Mouse (Mus musculus) MN1 (cell line): ENCODE measurements around the gene Krtap22-2.
"Not testable (repeated sequence)": the region's sequence is repeated elsewhere in the genome, so short reads cannot be mapped to it uniquely, and the experiment has no call there.

Experiments
- DNase-seq: peaks from one replicate; pipeline ENCODE4 v3.0.0-alpha.2; 2016; ENCODE audit warnings: low spot score

Gene Krtap22-2

DNA sequence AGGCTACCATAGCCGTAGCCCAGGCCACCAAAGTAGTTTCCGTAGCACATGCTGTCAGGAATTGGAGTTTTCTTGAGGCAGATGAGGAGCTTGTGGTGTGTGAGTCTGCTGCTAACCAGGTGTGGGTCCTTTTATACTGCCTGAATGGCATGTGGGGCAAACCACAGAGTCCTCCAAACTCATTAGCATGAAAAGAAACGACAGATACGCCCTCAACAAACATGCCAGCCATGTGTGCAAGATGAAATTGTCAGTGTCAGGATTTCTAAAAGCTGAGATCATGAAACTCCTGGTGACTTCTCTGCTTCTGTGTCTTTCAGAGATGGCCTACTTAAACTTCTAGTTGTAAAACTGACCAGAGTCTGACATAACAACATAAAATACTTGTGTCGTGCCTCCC, at the start of gene Krtap22-2:
Gene Krtap22-2, minus strand, starts transcription at position 101 of the 400 bp plus-strand sequence.
- DNase-seq = no peak

- no peak for DNase-seq
These were observed 37.2 kb upstream of the Krtap22-2 start, which contains the start of gene Krtap6-5 for GRCm38 (mm10) chr16:89047783-89048182. Krtap6-5 (minus strand) TSS chr16:89047883.

- DNase-seq = not testable (repeated sequence)
These were observed 30.8 kb upstream of the Krtap22-2 start, which contains the start of gene Gm10228 for GRCm38 (mm10) chr16:89041372-89041771. Gm10228 (minus strand) TSS chr16:89041472.

DNA sequence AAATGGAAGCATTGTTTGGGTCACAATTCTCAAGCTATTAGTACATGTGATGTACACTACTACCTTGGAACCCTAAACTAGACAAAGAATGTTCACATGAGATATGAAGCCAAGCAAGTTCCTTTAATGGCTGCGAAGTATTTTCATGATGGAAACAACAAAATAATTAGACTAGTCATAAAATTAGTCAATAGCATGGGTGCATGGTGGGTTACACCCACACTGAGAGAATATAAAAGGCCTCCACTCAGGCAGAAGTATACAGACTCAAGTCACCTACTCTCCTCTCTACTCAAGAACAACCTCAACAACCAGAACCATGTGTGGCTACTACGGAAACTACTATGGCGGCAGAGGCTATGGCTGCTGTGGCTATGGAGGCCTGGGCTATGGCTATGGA, 20.8 kb upstream of the Krtap22-2 start, which contains the start of gene Krtap6-1:
Gene Krtap6-1, plus strand, starts transcription at position 301 of the 400 bp plus-strand sequence.
- not testable (repeated sequence) for DNase-seq

- not testable (repeated sequence) for DNase-seq
These were observed 4.4 kb upstream of the Krtap22-2 start, which contains the start of gene Gm10229 for GRCm38 (mm10) chr16:89014984-89015383. Gm10229 (plus strand) TSS chr16:89015284.

DNA sequence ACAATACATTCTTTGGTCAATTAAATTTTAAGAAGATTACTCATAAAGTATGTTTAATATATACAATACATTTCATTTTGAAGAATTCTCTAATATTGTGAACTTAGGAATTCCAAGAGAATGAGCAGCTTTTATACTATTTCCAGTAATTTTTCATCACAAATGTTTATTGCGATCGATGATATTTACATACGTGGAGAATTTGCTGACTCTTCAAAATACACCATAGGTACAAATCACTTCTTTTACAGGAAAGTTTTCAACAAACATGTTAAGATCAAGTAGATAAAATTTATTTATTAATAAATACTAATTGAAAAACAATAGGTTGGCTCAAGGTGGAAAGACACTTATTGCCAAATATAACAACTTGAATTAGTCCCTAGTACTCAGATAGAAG, 3.4 kb upstream of the Krtap22-2 start:
- DNase-seq = no peak

GRCm38 (mm10) chr16:88962773-88963172, 47.8 kb downstream of the Krtap22-2 start, which contains the start of gene Krtap16-3:
Krtap16-3 (minus strand) TSS chr16:88962873.
- no peak for DNase-seq
